Mouse (Mus musculus): ENCODE measurements at regions not wholly inside any gene's neighbourhood (a gene's known extent, or its start where the extent isn't known, plus 50 kb on each side); places are given as distances from the start of the nearest gene placed in this dataset.

DNA sequence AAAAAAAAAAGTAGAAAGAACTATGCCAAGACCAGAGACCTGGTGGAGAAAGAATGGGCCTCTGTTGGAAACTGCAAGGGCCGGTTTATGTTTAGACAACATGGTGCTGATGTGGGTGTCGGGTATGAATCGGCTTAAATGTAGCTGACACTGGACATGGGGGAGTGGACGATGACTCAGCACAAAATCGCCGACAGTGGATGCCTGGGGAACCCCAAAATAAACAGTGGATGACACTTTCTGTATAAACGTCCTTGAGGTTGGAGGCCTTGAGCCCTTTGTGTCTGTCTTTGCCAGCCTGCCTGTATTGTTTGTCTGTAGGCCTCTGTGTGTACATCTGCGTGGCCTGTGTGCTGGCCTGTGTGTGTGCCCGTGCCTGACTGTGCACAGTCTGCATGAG lies 52.1 kb upstream of the Enah start:
- intact Hi-C loops (cut with DNase I): no loop called here
- no peak for DNase-seq

DNA sequence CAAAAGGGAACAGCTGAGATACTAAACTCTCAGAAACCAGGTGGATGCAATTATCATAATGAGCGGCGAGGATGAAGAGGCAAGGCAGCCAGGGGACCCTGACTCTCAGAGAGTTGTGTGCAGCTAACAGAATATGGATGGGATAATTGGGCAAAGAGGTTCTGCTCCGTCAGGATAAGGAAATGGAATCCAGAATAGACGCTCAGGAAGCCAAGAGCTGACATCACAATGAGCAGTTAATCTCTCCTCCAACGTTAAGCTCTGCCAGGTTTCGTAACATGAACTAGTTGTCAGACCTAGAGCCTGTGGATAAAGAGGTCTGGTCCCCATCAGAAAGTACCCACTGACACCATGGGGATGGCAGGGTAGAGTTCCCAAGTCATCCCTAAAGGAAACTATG lies 51.4 kb upstream of the Srp9 start:
- no peak for DNase-seq
- intact Hi-C loops (cut with DNase I): no loop called here

DNA sequence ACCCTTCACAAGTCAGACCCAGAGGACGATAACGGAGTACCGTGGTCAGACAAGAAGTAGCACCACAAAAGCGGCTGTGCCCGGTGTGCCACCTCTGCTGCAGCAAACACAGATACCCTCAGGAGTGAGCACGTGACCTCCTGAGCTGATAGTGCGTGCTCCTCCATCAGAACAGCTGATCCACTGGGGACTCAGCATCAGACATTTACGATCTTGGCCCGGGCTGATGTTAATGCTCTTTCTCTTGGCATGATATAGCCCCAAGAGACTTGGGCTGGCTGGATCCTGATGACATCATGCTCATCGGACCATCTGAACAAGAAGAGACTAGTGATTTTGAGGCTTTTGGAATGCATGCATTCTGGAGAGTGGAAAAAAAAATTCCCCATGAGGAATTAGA lies 50.3 kb upstream of the Srp9 start:
- intact Hi-C loops (cut with DNase I): no loop called here
- DNase-seq: peak; percentile 39 to 55
